Mouse (Mus musculus): ENCODE measurements around the gene Pde10a.

GRCm38 (mm10) chr17:8777710-8778109 is 252.5 kb downstream of the Pde10a start:
- TF ChIP-seq CTCF (IDR thresholded peaks at IDR 0.05; ENCODE audit: low read depth, low read length): no peak
- TF ChIP-seq POLR2A (IDR thresholded peaks at IDR 0.05; ENCODE audit: extremely low read depth, insufficient read depth, low read length): no peak
